Mouse (Mus musculus) stomach, embryonic 14.5 days (tissue): ENCODE data around the gene Zfp791. TPM values are rescaled to one million over a fixed set of nuclear protein-coding genes. Genes with fewer than 3 reads are reported as not detected.
"Not testable (repeated sequence)": the region's sequence is repeated elsewhere in the genome, so short reads cannot be mapped to it uniquely, and the experiment has no call there.

Source experiments
- ATAC-seq: fragments of 200-750 bp; cut with Nextera tagmentation; 2 replicates; pipeline ENCODE4 v1.8.0; 2017; ENCODE audit warnings: low read depth, moderate TSS enrichment; ENCODE audit not compliant: insufficient number of reproducible peaks, insufficient read depth, low FRiP score
- H3K27ac ChIP-seq: fragments of 300-500 bp; sonication (generic); 2 replicates; pipeline ENCODE4 v1.5.1; 2014; ENCODE audit warnings: mild to moderate bottlenecking, low read length, moderate library complexity, mixed read lengths
- H3K27me3 ChIP-seq: fragments of 300-500 bp; sonication (generic); 2 replicates; pipeline ENCODE4 v1.6.1; 2014; ENCODE audit warnings: low read length, control low read depth, mixed read lengths; ENCODE audit not compliant: control insufficient read depth, insufficient read depth
- H3K36me3 ChIP-seq: fragments of 300-500 bp; sonication (generic); 2 replicates; pipeline ENCODE4 v1.6.1; 2014; ENCODE audit warnings: mild to moderate bottlenecking, control low read depth, low read length, moderate library complexity, mixed read lengths; ENCODE audit not compliant: control insufficient read depth, insufficient read depth
- H3K4me1 ChIP-seq: fragments of 300-500 bp; sonication (generic); 2 replicates; pipeline ENCODE4 v1.6.1; 2014; ENCODE audit warnings: low read length, control low read depth, mixed read lengths; ENCODE audit not compliant: control insufficient read depth, insufficient read depth
- H3K4me2 ChIP-seq: fragments of 300-500 bp; sonication (generic); replicated peaks from 2 replicates; pipeline ENCODE4 v1.6.1; 2014; ENCODE audit warnings: low read depth, low read length, control low read depth
- H3K4me3 ChIP-seq: fragments of 300-500 bp; sonication (generic); 2 replicates; pipeline ENCODE4 v1.5.1; 2014; ENCODE audit warnings: low read depth, low read length, control low read depth
- H3K9ac ChIP-seq: fragments of 300-500 bp; sonication (generic); replicated peaks from 2 replicates; pipeline ENCODE4 v1.6.1; 2014; ENCODE audit warnings: low read depth, mild to moderate bottlenecking, control low read depth, low read length, moderate library complexity, mixed read lengths
- H3K9me3 ChIP-seq: fragments of 300-500 bp; sonication (generic); 2 replicates; pipeline ENCODE4 v1.6.1; 2016; ENCODE audit warnings: low read depth, low read length, control low read depth; ENCODE audit not compliant: control insufficient read depth
- WGBS: fragments of 180-500 bp; shearing (Covaris S2); extraction: QIAGEN DNeasy Blood & Tissue Kit; methylation state at CpG from one replicate; pipeline ENCODE4 v1.1.7; 2014; 5-methylcytosine and 5-hydroxymethylcytosine counted together
- polyA plus RNA-seq: library from polyadenylated mRNA; unstranded; fragments of >200 nt; fragmentation: Nextera tagmentation; extraction: Ambion mirVana; gene quantifications from 2 replicates; pipeline ENCODE4 v1.2.1, GENCODE M21; 2014

The Zfp791 gene
- 1.7 and 2.9 TPM in 2 replicates for polyA plus RNA-seq

- Histone ChIP-seq H3K9ac (no peak within 1 kb of the TSS), H3K27me3 (no peaks in the 10 kb centered on the region), H3K4me3 (no peak within 1 kb of the TSS), H3K36me3 (no peaks in the 10 kb centered on the region), H3K27ac (no peak within 1 kb of the TSS), H3K9me3 (no peaks in the 10 kb centered on the region), H3K4me2 (no peak within 1 kb of the TSS), H3K4me1 (no peaks in the 10 kb centered on the region)
- ATAC-seq: no peak
- WGBS: 72% methylated on average over 3 of the region's 3 CpGs
Observed at GRCm38 (mm10) chr8:85122995-85123394, at the start of gene Zfp791. Gene Zfp791, minus strand, starts transcription at chr8:85123095.

GRCm38 (mm10) chr8:85171291-85171690, 48.4 kb upstream of the Zfp791 start:
- Histone ChIP-seq H3K9ac (no peak overlapping the region), H3K27ac (no peak overlapping the region), H3K9me3 (no peaks in the 10 kb centered on the region), H3K27me3 (no peaks in the 10 kb centered on the region), H3K4me3 (no peak overlapping the region), H3K4me1 (no peaks in the 10 kb centered on the region), H3K36me3 (no peaks in the 10 kb centered on the region), H3K4me2 (no peak overlapping the region)
- no peak for ATAC-seq
- 22% methylated on average over 14 of the region's 14 CpGs for WGBS

- 87% methylated on average over 3 of the region's 3 CpGs for WGBS
- no peak within 1 kb of the TSS for H3K27ac ChIP-seq
- no peak for ATAC-seq
Observed at GRCm38 (mm10) chr8:85151624-85152023, 28.7 kb upstream of the Zfp791 start, which contains the start of gene Cks1brt. Gene Cks1brt, plus strand, starts transcription at chr8:85151924.

GRCm38 (mm10) chr8:85142516-85142915, 19.6 kb upstream of the Zfp791 start:
- no peak for ATAC-seq
- WGBS: 96% methylated on average over 4 of the region's 4 CpGs
- no peak overlapping the region for H3K27ac ChIP-seq
- peaks cover 6% of the 10 kb centered on the region for H3K9me3 ChIP-seq
- no peaks in the 10 kb centered on the region for H3K4me1 ChIP-seq
- H3K4me2 ChIP-seq: no peak overlapping the region
- no peak overlapping the region for H3K9ac ChIP-seq
- H3K27me3 ChIP-seq: no peaks in the 10 kb centered on the region
- H3K36me3 ChIP-seq: no peaks in the 10 kb centered on the region
- H3K4me3 ChIP-seq: no peak overlapping the region

More at GRCm38 (mm10) chr8:85151624-85152023, 28.7 kb upstream of the Zfp791 start, which contains the start of gene Cks1brt:
- Histone ChIP-seq H3K4me1 (no peaks in the 10 kb centered on the region), H3K9me3 (peaks cover 19% of the 10 kb centered on the region; the same call in 1 of the 2 replicates), H3K9ac (no peak within 1 kb of the TSS), H3K4me3 (no peak within 1 kb of the TSS), H3K4me2 (no peak within 1 kb of the TSS), H3K27me3 (no peaks in the 10 kb centered on the region), H3K36me3 (no peaks in the 10 kb centered on the region)

GRCm38 (mm10) chr8:85135690-85136089, 12.8 kb upstream of the Zfp791 start:
- ATAC-seq: not testable (repeated sequence)

GRCm38 (mm10) chr8:85132335-85132734, 9.4 kb upstream of the Zfp791 start:
- Histone ChIP-seq H3K4me3 (no peak overlapping the region), H3K27me3 (no peaks in the 10 kb centered on the region), H3K4me2 (no peak overlapping the region), H3K4me1 (no peaks in the 10 kb centered on the region), H3K9ac (no peak overlapping the region), H3K36me3 (no peaks in the 10 kb centered on the region), H3K9me3 (no peaks in the 10 kb centered on the region), H3K27ac (no peak overlapping the region)
- ATAC-seq: no peak
- 81% methylated on average over 1 of the region's 1 CpGs for WGBS

More at GRCm38 (mm10) chr8:85135690-85136089, 12.8 kb upstream of the Zfp791 start:
- H3K27ac ChIP-seq, H3K4me3 ChIP-seq, H3K36me3 ChIP-seq, H3K4me1 ChIP-seq, H3K9me3 ChIP-seq, H3K4me2 ChIP-seq, H3K9ac ChIP-seq, H3K27me3 ChIP-seq: not testable (repeated sequence)
- WGBS: 85% methylated on average over 2 of the region's 2 CpGs

- Histone ChIP-seq H3K4me1 (no peaks in the 10 kb centered on the region), H3K27ac (no peak overlapping the region), H3K27me3 (no peaks in the 10 kb centered on the region), H3K4me2 (no peak overlapping the region), H3K36me3 (no peaks in the 10 kb centered on the region), H3K9me3 (no peaks in the 10 kb centered on the region), H3K9ac (no peak overlapping the region), H3K4me3 (no peak overlapping the region)
- 93% methylated on average over 8 of the region's 8 CpGs for WGBS
- ATAC-seq: no peak
Observed at GRCm38 (mm10) chr8:85123691-85124090, 796 bp upstream of the Zfp791 start.

- not testable (repeated sequence) for H3K27ac ChIP-seq, H3K4me3 ChIP-seq, ATAC-seq, H3K9me3 ChIP-seq, H3K9ac ChIP-seq, H3K36me3 ChIP-seq, H3K4me2 ChIP-seq, H3K27me3 ChIP-seq, H3K4me1 ChIP-seq
- 84% methylated on average over 5 of the region's 5 CpGs for WGBS
Observed at GRCm38 (mm10) chr8:85120251-85120650, 2.6 kb downstream of the Zfp791 start.
